Mouse (Mus musculus): ENCODE data around the gene Stx19. TPM values are rescaled to one million over a fixed set of nuclear protein-coding genes. Genes with fewer than 3 reads are reported as not detected.

Stx19 gene
- polyA plus RNA-seq (2012): not detected in 2 replicates

- TF ChIP-seq GATA1 (IDR thresholded peaks at IDR 0.05; ENCODE audit: low read length): no peak
These were observed at the start of gene Stx19 for GRCm38 (mm10) chr16:62814491-62814890. Stx19 (plus strand) TSS chr16:62814676.

- TF ChIP-seq GATA1 (IDR thresholded peaks at IDR 0.05; ENCODE audit: low read length): no peak
These were observed 41.0 kb upstream of the Stx19 start for GRCm38 (mm10) chr16:62773462-62773861.

- no peak for TF ChIP-seq GATA1 (IDR thresholded peaks at IDR 0.05; ENCODE audit: low read length)
These were observed 38.4 kb upstream of the Stx19 start for GRCm38 (mm10) chr16:62776034-62776433.

GRCm38 (mm10) chr16:62778282-62778681 lies 36.2 kb upstream of the Stx19 start:
- no peak for TF ChIP-seq GATA1 (IDR thresholded peaks at IDR 0.05; ENCODE audit: low read length)

- no peak for TF ChIP-seq GATA1 (IDR thresholded peaks at IDR 0.05; ENCODE audit: low read length)
These were observed 32.2 kb upstream of the Stx19 start for GRCm38 (mm10) chr16:62782229-62782628.

GRCm38 (mm10) chr16:62786621-62787331 lies 27.7 kb upstream of the Stx19 start, which contains the start of gene Nsun3:
Nsun3 (minus strand) TSS chr16:62786818.
- TF ChIP-seq GATA1 (IDR thresholded peaks at IDR 0.05; ENCODE audit: low read length): no peak

- no peak for TF ChIP-seq GATA1 (IDR thresholded peaks at IDR 0.05; ENCODE audit: low read length)
These were observed 17.9 kb upstream of the Stx19 start for GRCm38 (mm10) chr16:62796608-62797007.

- TF ChIP-seq GATA1 (IDR thresholded peaks at IDR 0.05; ENCODE audit: low read length): no peak
These were observed 15.7 kb upstream of the Stx19 start for GRCm38 (mm10) chr16:62798808-62799207.

GRCm38 (mm10) chr16:62799426-62799825 lies 15.1 kb upstream of the Stx19 start:
- no peak for TF ChIP-seq GATA1 (IDR thresholded peaks at IDR 0.05; ENCODE audit: low read length)

GRCm38 (mm10) chr16:62799839-62800238 lies 14.6 kb upstream of the Stx19 start:
- TF ChIP-seq GATA1 (IDR thresholded peaks at IDR 0.05; ENCODE audit: low read length): no peak

GRCm38 (mm10) chr16:62804621-62805020 lies 9.9 kb upstream of the Stx19 start:
- no peak for TF ChIP-seq GATA1 (IDR thresholded peaks at IDR 0.05; ENCODE audit: low read length)

GRCm38 (mm10) chr16:62807249-62807979 lies 7.1 kb upstream of the Stx19 start:
- TF ChIP-seq GATA1 (IDR thresholded peaks at IDR 0.05; ENCODE audit: low read length): no peak

GRCm38 (mm10) chr16:62810855-62811254 lies 3.6 kb upstream of the Stx19 start:
- TF ChIP-seq GATA1 (IDR thresholded peaks at IDR 0.05; ENCODE audit: low read length): no peak

- TF ChIP-seq GATA1 (IDR thresholded peaks at IDR 0.05; ENCODE audit: low read length): no peak
These were observed 686 bp upstream of the Stx19 start for GRCm38 (mm10) chr16:62813790-62814189.

GRCm38 (mm10) chr16:62822472-62822871 lies 8.0 kb downstream of the Stx19 start:
- no peak for TF ChIP-seq GATA1 (IDR thresholded peaks at IDR 0.05; ENCODE audit: low read length)

- TF ChIP-seq GATA1 (IDR thresholded peaks at IDR 0.05; ENCODE audit: low read length): no peak
These were observed 11.9 kb downstream of the Stx19 start for GRCm38 (mm10) chr16:62826156-62827001.

Measured in G1E-ER4 (cell line).